Mouse (Mus musculus) lung, embryonic 14.5 days (tissue): ENCODE results near the gene Serinc5. TPM values are rescaled to one million over a fixed set of nuclear protein-coding genes. Genes with fewer than 3 reads are reported as not detected.

Experiments used
- ATAC-seq: fragments of 200-750 bp; cut with Nextera tagmentation; 2 replicates; pipeline ENCODE4 v1.8.0; 2017; ENCODE audit warnings: mild to moderate bottlenecking, moderate TSS enrichment, moderate library complexity; ENCODE audit not compliant: insufficient read depth
- DNase-seq: peaks from one replicate; pipeline ENCODE4 v3.0.0-alpha.2; 2015
- H3K27ac ChIP-seq: fragments of 300-500 bp; sonication (generic); 2 replicates; pipeline ENCODE4 v1.5.1; 2014; ENCODE audit warnings: low read depth, mild to moderate bottlenecking, moderate library complexity
- H3K27me3 ChIP-seq: fragments of 300-500 bp; sonication (generic); 2 replicates; pipeline ENCODE4 v1.6.1; 2014; ENCODE audit warnings: low read length, control low read depth; ENCODE audit not compliant: insufficient read depth
- H3K36me3 ChIP-seq: fragments of 300-500 bp; sonication (generic); 2 replicates; pipeline ENCODE4 v1.6.1; 2014; ENCODE audit warnings: control low read depth; ENCODE audit not compliant: insufficient read depth
- H3K4me1 ChIP-seq: fragments of 300-500 bp; sonication (generic); 2 replicates; pipeline ENCODE4 v1.6.1; 2014; ENCODE audit warnings: antibody characterized with exemption, control low read depth; ENCODE audit not compliant: insufficient read depth
- H3K4me2 ChIP-seq: fragments of 300-500 bp; sonication (generic); 2 replicates; pipeline ENCODE4 v1.6.1; 2014; ENCODE audit warnings: mild to moderate bottlenecking
- H3K4me3 ChIP-seq: fragments of 300-500 bp; sonication (generic); 2 replicates; pipeline ENCODE4 v1.5.1; 2014; ENCODE audit warnings: low read depth, low read length
- H3K9ac ChIP-seq: fragments of 300-500 bp; sonication (generic); 2 replicates; pipeline ENCODE4 v1.6.1; 2014
- H3K9me3 ChIP-seq: fragments of 300-500 bp; sonication (generic); 2 replicates; pipeline ENCODE4 v1.6.1; 2016; ENCODE audit warnings: low read depth, low read length, control low read depth
- CTCF ChIP-seq: IDR thresholded peaks from 2 replicates; pipeline ENCODE4 v1.5.1; 2016; ENCODE audit warnings: antibody characterized with exemption, low read depth
- WGBS: fragments of 180-500 bp; shearing (Covaris S2); extraction: QIAGEN DNeasy Blood & Tissue Kit; methylation state at CpG from one replicate; pipeline ENCODE4 v1.1.7; 2014; 5-methylcytosine and 5-hydroxymethylcytosine counted together
- polyA plus RNA-seq: library from polyadenylated mRNA; unstranded; fragments of >200 nt; fragmentation: Nextera tagmentation; extraction: Ambion mirVana; gene quantifications from 2 replicates; pipeline ENCODE4 v1.2.1, GENCODE M21; 2014

The Serinc5 gene
- polyA plus RNA-seq, 1 experiment from 2014 or later, result 22.0 TPM

GRCm38 (mm10) chr13:92710361-92710760 lies 99.5 kb downstream of the Serinc5 start:
- H3K9ac ChIP-seq, result no peak overlapping the region
- no peak overlapping the region for H3K27ac ChIP-seq
- ATAC-seq, result no peak
- no peak overlapping the region for H3K4me3 ChIP-seq
- H3K9me3 ChIP-seq, result 0 out of 2 replicates have a peak, but pooled peaks cover 3% of the 10 kb centered on the region
- H3K4me2 ChIP-seq, result no peak overlapping the region
- WGBS, result 71% methylated on average over 1 of the region's 1 CpGs
- TF ChIP-seq CTCF, result no peak
- peaks cover 11% of the 10 kb centered on the region; the same call in 1 of the 2 replicates for H3K36me3 ChIP-seq
- H3K4me1 ChIP-seq, result no peaks in the 10 kb centered on the region
- no peak for DNase-seq
- no peaks in the 10 kb centered on the region for H3K27me3 ChIP-seq

- Histone ChIP-seq H3K4me2 (no peak overlapping the region), H3K27me3 (no peaks in the 10 kb centered on the region), H3K36me3 (peaks cover 11% of the 10 kb centered on the region; the same call in 1 of the 2 replicates), H3K9me3 (0 out of 2 replicates have a peak, but pooled peaks cover 3% of the 10 kb centered on the region), H3K4me3 (no peak overlapping the region), H3K27ac (no peak overlapping the region), H3K4me1 (no peaks in the 10 kb centered on the region), H3K9ac (no peak overlapping the region)
- ATAC-seq, result no peak
- DNase-seq, result no peak
- WGBS, result 95% methylated on average over 1 of the region's 1 CpGs
- TF ChIP-seq CTCF, result no peak
Observed at GRCm38 (mm10) chr13:92711821-92712220, 100.9 kb downstream of the Serinc5 start.

GRCm38 (mm10) chr13:92712619-92713018 lies 101.7 kb downstream of the Serinc5 start:
- Histone ChIP-seq H3K9ac (no peak overlapping the region), H3K27me3 (no peaks in the 10 kb centered on the region), H3K4me2 (no peak overlapping the region), H3K9me3 (0 out of 2 replicates have a peak, but pooled peaks cover 3% of the 10 kb centered on the region), H3K36me3 (peaks cover 11% of the 10 kb centered on the region; the same call in 1 of the 2 replicates), H3K4me3 (no peak overlapping the region), H3K27ac (no peak overlapping the region), H3K4me1 (no peaks in the 10 kb centered on the region)
- no peak for ATAC-seq
- no peak for TF ChIP-seq CTCF
- no peak for DNase-seq
- 85% methylated on average over 4 of the region's 4 CpGs for WGBS

GRCm38 (mm10) chr13:92717851-92718665 lies 107.2 kb downstream of the Serinc5 start:
- no peak overlapping the region for H3K4me2 ChIP-seq
- no peak for DNase-seq
- no peak overlapping the region for H3K9ac ChIP-seq
- ATAC-seq, result no peak
- no peak for TF ChIP-seq CTCF
- H3K4me1 ChIP-seq, result no peaks in the 10 kb centered on the region
- H3K27me3 ChIP-seq, result no peaks in the 10 kb centered on the region
- H3K4me3 ChIP-seq, result no peak overlapping the region
- H3K36me3 ChIP-seq, result no peaks in the 10 kb centered on the region
- H3K9me3 ChIP-seq, result 0 out of 2 replicates have a peak, but pooled peaks cover 3% of the 10 kb centered on the region
- 74% methylated on average over 3 of the region's 3 CpGs for WGBS
- no peak overlapping the region for H3K27ac ChIP-seq

- WGBS, result 47% methylated on average over 4 of the region's 4 CpGs
- Histone ChIP-seq H3K4me2 (no peak overlapping the region), H3K36me3 (no peaks in the 10 kb centered on the region), H3K9me3 (no peaks in the 10 kb centered on the region), H3K27me3 (no peaks in the 10 kb centered on the region), H3K9ac (no peak overlapping the region), H3K4me1 (no peaks in the 10 kb centered on the region), H3K4me3 (no peak overlapping the region), H3K27ac (no peak overlapping the region)
- ATAC-seq (no peak), DNase-seq (peak; percentile 24)
- TF ChIP-seq CTCF, result no peak
Observed at GRCm38 (mm10) chr13:92721006-92721405, 110.1 kb downstream of the Serinc5 start.

- no peak overlapping the region for H3K9ac ChIP-seq
- peak; percentile 31; the same call in 1 of the 2 replicates for ATAC-seq
- H3K4me1 ChIP-seq, result no peaks in the 10 kb centered on the region
- H3K9me3 ChIP-seq, result no peaks in the 10 kb centered on the region
- no peak overlapping the region for H3K4me2 ChIP-seq
- WGBS, result 49% methylated on average over 5 of the region's 5 CpGs
- H3K27me3 ChIP-seq, result no peaks in the 10 kb centered on the region
- no peaks in the 10 kb centered on the region for H3K36me3 ChIP-seq
- no peak overlapping the region for H3K4me3 ChIP-seq
- no peak for TF ChIP-seq CTCF
- H3K27ac ChIP-seq, result no peak overlapping the region
- DNase-seq, result peak; percentile 37
Observed at GRCm38 (mm10) chr13:92722389-92722788, 111.5 kb downstream of the Serinc5 start.

GRCm38 (mm10) chr13:92729811-92730210 lies 118.9 kb downstream of the Serinc5 start:
- H3K4me1 ChIP-seq, result peaks cover 3% of the 10 kb centered on the region; the same call in 1 of the 2 replicates
- H3K9ac ChIP-seq, result no peak overlapping the region
- peak; percentile 60; the same call in 1 of the 2 replicates for ATAC-seq
- no peaks in the 10 kb centered on the region for H3K36me3 ChIP-seq
- 32% methylated on average over 13 of the region's 13 CpGs for WGBS
- no peaks in the 10 kb centered on the region for H3K9me3 ChIP-seq
- DNase-seq, result peak; percentile 72
- peak overlapping the region; percentile 25; the same call in 1 of the 2 replicates for H3K4me2 ChIP-seq
- no peak overlapping the region for H3K27ac ChIP-seq
- H3K27me3 ChIP-seq, result no peaks in the 10 kb centered on the region
- H3K4me3 ChIP-seq, result no peak overlapping the region
- TF ChIP-seq CTCF, result no peak
